Mouse (Mus musculus) forebrain, embryonic 11.5 days (tissue): Measurements from ENCODE around the gene Thbs4. TPM values are rescaled to one million over a fixed set of nuclear protein-coding genes. Genes with fewer than 3 reads are reported as not detected.

ENCODE experiments used
- ATAC-seq: fragments of 200-750 bp; cut with Nextera tagmentation; replicated peaks from 2 replicates; pipeline ENCODE4 v1.8.0; 2017; ENCODE audit warnings: moderate TSS enrichment; ENCODE audit not compliant: low FRiP score
- DNase-seq: peaks from one replicate; pipeline ENCODE4 v3.0.0-alpha.2; 2017; ENCODE audit warnings: low spot score
- H3K27ac ChIP-seq: fragments of 300-500 bp; sonication (generic); 2 replicates; pipeline ENCODE4 v1.5.1; 2014; ENCODE audit warnings: low read depth, low read length
- H3K27me3 ChIP-seq: fragments of 300-500 bp; sonication (generic); 2 replicates; pipeline ENCODE4 v1.6.1; 2014; ENCODE audit warnings: mild to moderate bottlenecking, low read length, mixed read lengths; ENCODE audit not compliant: control insufficient read depth, insufficient read depth
- H3K36me3 ChIP-seq: fragments of 300-500 bp; sonication (generic); 2 replicates; pipeline ENCODE4 v1.6.1; 2014; ENCODE audit warnings: mild to moderate bottlenecking, low read length, moderate library complexity, mixed read lengths; ENCODE audit not compliant: control insufficient read depth, insufficient read depth
- H3K4me1 ChIP-seq: fragments of 300-500 bp; sonication (generic); replicated peaks from 2 replicates; pipeline ENCODE4 v1.6.1; 2014; ENCODE audit warnings: low read length, mixed read lengths; ENCODE audit not compliant: control insufficient read depth, insufficient read depth
- H3K4me2 ChIP-seq: fragments of 300-500 bp; sonication (generic); 2 replicates; pipeline ENCODE4 v1.6.1; 2014; ENCODE audit warnings: low read depth, mild to moderate bottlenecking, low read length, moderate library complexity, mixed read lengths; ENCODE audit not compliant: severe bottlenecking
- H3K4me3 ChIP-seq: fragments of 300-500 bp; sonication (generic); 2 replicates; pipeline ENCODE4 v1.5.1; 2014; ENCODE audit warnings: low read depth, low read length
- H3K9ac ChIP-seq: fragments of 300-500 bp; sonication (generic); 2 replicates; pipeline ENCODE4 v1.6.1; 2014; ENCODE audit warnings: low read length
- H3K9me3 ChIP-seq: fragments of 300-500 bp; sonication (generic); 2 replicates; pipeline ENCODE4 v1.6.1; 2016; ENCODE audit warnings: low read length, mixed read lengths; ENCODE audit not compliant: control insufficient read depth
- WGBS: fragments of 180-500 bp; shearing (Covaris S2); extraction: QIAGEN DNeasy Blood & Tissue Kit; methylation state at CpG from one replicate; pipeline ENCODE4 v1.1.7; 2014; 5-methylcytosine and 5-hydroxymethylcytosine counted together
- polyA plus RNA-seq: library from polyadenylated mRNA; unstranded; fragments of >200 nt; fragmentation: Nextera tagmentation; extraction: Ambion mirVana; gene quantifications from 2 replicates; pipeline ENCODE4 v1.2.1, GENCODE M21; 2014

Thbs4 gene
- polyA plus RNA-seq, 1 experiment from 2014 or later, result 1.8 TPM

GRCm38 (mm10) chr13:92705016-92705535 is 89.5 kb downstream of the Thbs4 start:
- H3K9ac ChIP-seq, result no peak overlapping the region
- peaks cover 7% of the 10 kb centered on the region for H3K4me1 ChIP-seq
- no peak for ATAC-seq
- no peaks in the 10 kb centered on the region for H3K36me3 ChIP-seq
- no peak overlapping the region for H3K4me2 ChIP-seq
- H3K27ac ChIP-seq, result no peak overlapping the region
- H3K27me3 ChIP-seq, result no peaks in the 10 kb centered on the region
- H3K4me3 ChIP-seq, result no peak overlapping the region
- 94% methylated on average over 7 of the region's 7 CpGs for WGBS
- no peak for DNase-seq
- no peaks in the 10 kb centered on the region for H3K9me3 ChIP-seq

- no peak for ATAC-seq
- Histone ChIP-seq H3K4me1 (peaks cover 7% of the 10 kb centered on the region), H3K27me3 (no peaks in the 10 kb centered on the region), H3K4me3 (no peak overlapping the region), H3K9me3 (no peaks in the 10 kb centered on the region), H3K27ac (no peak overlapping the region), H3K4me2 (no peak overlapping the region), H3K36me3 (no peaks in the 10 kb centered on the region), H3K9ac (no peak overlapping the region)
- 49% methylated on average over 7 of the region's 7 CpGs for WGBS
- DNase-seq, result no peak
Observed at GRCm38 (mm10) chr13:92704189-92704588, 90.4 kb downstream of the Thbs4 start.

GRCm38 (mm10) chr13:92703241-92704027 is 91.2 kb downstream of the Thbs4 start:
- Histone ChIP-seq H3K4me3 (no peak overlapping the region), H3K36me3 (no peaks in the 10 kb centered on the region), H3K4me1 (peaks cover 9% of the 10 kb centered on the region), H3K4me2 (no peak overlapping the region), H3K27ac (no peak overlapping the region), H3K9me3 (no peaks in the 10 kb centered on the region), H3K9ac (no peak overlapping the region), H3K27me3 (no peaks in the 10 kb centered on the region)
- peak; percentile 60 for DNase-seq
- WGBS, result 32% methylated on average over 8 of the region's 8 CpGs
- ATAC-seq, result peak; percentile 69

- H3K4me2 ChIP-seq, result no peak overlapping the region
- no peak overlapping the region for H3K9ac ChIP-seq
- no peak overlapping the region for H3K4me3 ChIP-seq
- H3K27ac ChIP-seq, result no peak overlapping the region
- WGBS, result 81% methylated on average over 5 of the region's 5 CpGs
- H3K9me3 ChIP-seq, result no peaks in the 10 kb centered on the region
- peaks cover 8% of the 10 kb centered on the region; the same call in 1 of the 2 replicates for H3K4me1 ChIP-seq
- ATAC-seq, result no peak
- DNase-seq, result no peak
- H3K27me3 ChIP-seq, result no peaks in the 10 kb centered on the region
- H3K36me3 ChIP-seq, result no peaks in the 10 kb centered on the region
Observed at GRCm38 (mm10) chr13:92702035-92702434, 92.6 kb downstream of the Thbs4 start.

Other genes with a start within 250 kb of the Thbs4 start
- not detected in 2 replicates for gene Spz1, start 218.6 kb downstream of the Thbs4 start, polyA plus RNA-seq
- gene Serinc5, start 183.7 kb downstream of the Thbs4 start, polyA plus RNA-seq, result 6.6 and 7.7 TPM in 2 replicates
- 4.8 and 5.3 TPM in 2 replicates for gene Mtx3, start 49.9 kb upstream of the Thbs4 start, polyA plus RNA-seq